Mouse (Mus musculus) lung, embryonic 14.5 days (tissue): ENCODE data around the gene Rnd3. TPM values are rescaled to one million over a fixed set of nuclear protein-coding genes. Genes with fewer than 3 reads are reported as not detected.

Source experiments
- ATAC-seq: fragments of 200-750 bp; cut with Nextera tagmentation; 2 replicates; pipeline ENCODE4 v1.8.0; 2017; ENCODE audit warnings: mild to moderate bottlenecking, moderate TSS enrichment, moderate library complexity; ENCODE audit not compliant: insufficient read depth
- DNase-seq: peaks from one replicate; pipeline ENCODE4 v3.0.0-alpha.2; 2015
- H3K27ac ChIP-seq: fragments of 300-500 bp; sonication (generic); 2 replicates; pipeline ENCODE4 v1.5.1; 2014; ENCODE audit warnings: low read depth, mild to moderate bottlenecking, moderate library complexity
- H3K27me3 ChIP-seq: fragments of 300-500 bp; sonication (generic); 2 replicates; pipeline ENCODE4 v1.6.1; 2014; ENCODE audit warnings: low read length, control low read depth; ENCODE audit not compliant: insufficient read depth
- H3K36me3 ChIP-seq: fragments of 300-500 bp; sonication (generic); 2 replicates; pipeline ENCODE4 v1.6.1; 2014; ENCODE audit warnings: control low read depth; ENCODE audit not compliant: insufficient read depth
- H3K4me1 ChIP-seq: fragments of 300-500 bp; sonication (generic); 2 replicates; pipeline ENCODE4 v1.6.1; 2014; ENCODE audit warnings: antibody characterized with exemption, control low read depth; ENCODE audit not compliant: insufficient read depth
- H3K4me2 ChIP-seq: fragments of 300-500 bp; sonication (generic); 2 replicates; pipeline ENCODE4 v1.6.1; 2014; ENCODE audit warnings: mild to moderate bottlenecking
- H3K4me3 ChIP-seq: fragments of 300-500 bp; sonication (generic); 2 replicates; pipeline ENCODE4 v1.5.1; 2014; ENCODE audit warnings: low read depth, low read length
- H3K9ac ChIP-seq: fragments of 300-500 bp; sonication (generic); 2 replicates; pipeline ENCODE4 v1.6.1; 2014
- H3K9me3 ChIP-seq: fragments of 300-500 bp; sonication (generic); 2 replicates; pipeline ENCODE4 v1.6.1; 2016; ENCODE audit warnings: low read depth, low read length, control low read depth
- CTCF ChIP-seq: IDR thresholded peaks from 2 replicates; pipeline ENCODE4 v1.5.1; 2016; ENCODE audit warnings: antibody characterized with exemption, low read depth
- WGBS: fragments of 180-500 bp; shearing (Covaris S2); extraction: QIAGEN DNeasy Blood & Tissue Kit; methylation state at CpG from one replicate; pipeline ENCODE4 v1.1.7; 2014; 5-methylcytosine and 5-hydroxymethylcytosine counted together
- polyA plus RNA-seq: library from polyadenylated mRNA; unstranded; fragments of >200 nt; fragmentation: Nextera tagmentation; extraction: Ambion mirVana; gene quantifications from 2 replicates; pipeline ENCODE4 v1.2.1, GENCODE M21; 2014

Gene Rnd3
- 69.4 and 69.5 TPM in 2 replicates for polyA plus RNA-seq

DNA sequence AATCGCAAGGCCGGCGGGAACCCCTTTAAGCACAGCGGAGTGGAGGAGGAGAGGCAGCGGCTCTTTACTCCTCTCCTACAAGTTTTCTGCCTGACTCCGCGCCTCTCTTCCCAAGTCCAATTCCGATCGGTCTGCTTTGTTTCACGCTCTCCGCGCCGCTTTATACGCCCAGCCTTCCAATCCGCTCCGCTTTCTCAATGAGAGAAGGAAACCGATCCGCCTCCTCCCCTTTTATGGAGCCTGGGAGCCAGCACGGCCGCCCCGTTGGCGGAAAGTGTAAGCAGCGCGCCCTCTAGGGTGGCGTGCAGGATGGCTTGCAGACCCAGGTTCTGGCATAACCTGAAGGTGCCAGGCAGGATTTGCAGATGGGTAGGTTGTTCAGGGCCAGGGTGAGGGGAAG, at the start of gene Rnd3:
Rnd3 (minus strand) TSS at position 137 of the 400 bp plus-strand sequence.
- peak; percentile 91 for TF ChIP-seq CTCF
- WGBS, result 1% methylated on average over 25 of the region's 25 CpGs

DNA sequence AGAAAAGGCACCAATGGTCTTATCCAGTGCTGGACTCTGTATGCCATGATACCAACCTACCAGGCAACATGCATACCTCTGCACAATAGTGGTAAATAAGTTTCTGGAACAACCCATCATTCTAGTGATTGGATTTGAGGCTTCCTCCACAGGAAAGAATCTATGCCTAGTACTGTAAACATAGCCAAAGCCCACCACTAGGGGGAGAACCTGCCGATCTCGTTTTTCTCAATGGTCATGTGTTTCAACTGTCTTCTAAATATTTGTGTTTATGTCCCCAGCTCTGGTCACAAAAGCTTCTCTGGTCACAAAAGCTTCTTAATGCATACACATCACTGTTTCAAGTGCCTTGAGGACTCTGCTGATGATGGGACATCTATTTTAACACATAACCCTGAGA, 43.4 kb upstream of the Rnd3 start:
- TF ChIP-seq CTCF, result peak; percentile 39
- H3K9ac ChIP-seq, result no peak overlapping the region
- DNase-seq (peak; percentile 39), ATAC-seq (no peak)
- no peak overlapping the region for H3K4me2 ChIP-seq
- H3K27me3 ChIP-seq, result no peaks in the 10 kb centered on the region
- H3K36me3 ChIP-seq, result no peaks in the 10 kb centered on the region
- H3K4me3 ChIP-seq, result no peak overlapping the region
- no peak overlapping the region for H3K27ac ChIP-seq
- 51% methylated on average over 2 of the region's 2 CpGs for WGBS
- H3K4me1 ChIP-seq, result no peaks in the 10 kb centered on the region
- H3K9me3 ChIP-seq, result no peaks in the 10 kb centered on the region

More for the DNA sequence above, at the start of gene Rnd3:
- H3K4me3 ChIP-seq, result peak within 1 kb of the TSS; percentile 87
- peak within 1 kb of the TSS; percentile 75 for H3K9ac ChIP-seq
- ATAC-seq, result peak; percentile 77
- peak within 1 kb of the TSS; percentile 92 for H3K27ac ChIP-seq
- H3K4me2 ChIP-seq, result peak within 1 kb of the TSS; percentile 76
- DNase-seq, result peak; percentile 99
- H3K36me3 ChIP-seq, result no peaks in the 10 kb centered on the region
- no peaks in the 10 kb centered on the region for H3K9me3 ChIP-seq
- peaks cover 11% of the 10 kb centered on the region; the same call in 1 of the 2 replicates for H3K4me1 ChIP-seq
- H3K27me3 ChIP-seq, result no peaks in the 10 kb centered on the region

- no peaks in the 10 kb centered on the region for H3K4me1 ChIP-seq
- H3K4me3 ChIP-seq, result no peak overlapping the region
- H3K27ac ChIP-seq, result no peak overlapping the region
- WGBS, result 86% methylated on average over 2 of the region's 2 CpGs
- ATAC-seq (no peak), DNase-seq (no peak)
- H3K9me3 ChIP-seq, result no peaks in the 10 kb centered on the region
- no peaks in the 10 kb centered on the region for H3K27me3 ChIP-seq
- TF ChIP-seq CTCF, result no peak
- H3K36me3 ChIP-seq, result no peaks in the 10 kb centered on the region
- no peak overlapping the region for H3K9ac ChIP-seq
- H3K4me2 ChIP-seq, result no peak overlapping the region
Observed at GRCm38 (mm10) chr2:51185762-51186161, 36.9 kb upstream of the Rnd3 start.

GRCm38 (mm10) chr2:51182990-51183389, 34.1 kb upstream of the Rnd3 start:
- no peak for ATAC-seq
- Histone ChIP-seq H3K4me2 (no peak overlapping the region), H3K9me3 (no peaks in the 10 kb centered on the region), H3K9ac (no peak overlapping the region), H3K4me1 (no peaks in the 10 kb centered on the region; the same call in 1 of the 2 replicates), H3K27ac (no peak overlapping the region), H3K27me3 (no peaks in the 10 kb centered on the region), H3K4me3 (no peak overlapping the region), H3K36me3 (no peaks in the 10 kb centered on the region)
- DNase-seq, result no peak
- 91% methylated on average over 4 of the region's 4 CpGs for WGBS
- TF ChIP-seq CTCF, result no peak

DNA sequence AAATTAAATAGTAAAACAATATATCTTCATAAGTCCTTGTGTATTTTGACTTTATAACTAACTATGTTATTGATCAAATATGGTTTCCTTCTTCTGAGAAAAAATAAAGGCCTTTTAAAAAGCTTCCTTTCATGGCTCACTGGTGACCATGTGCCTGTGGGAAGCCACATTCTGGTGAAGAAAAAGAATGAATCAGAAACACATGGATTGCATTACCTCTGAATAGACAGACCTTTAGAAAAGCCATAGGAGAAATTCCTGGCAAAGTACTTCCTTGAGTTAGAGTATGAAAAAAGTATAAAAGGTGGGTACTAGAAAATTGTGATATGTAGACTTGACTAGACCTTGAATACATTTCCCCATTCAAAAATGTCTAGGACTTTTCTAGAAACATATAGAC, 32.5 kb upstream of the Rnd3 start:
- no peak overlapping the region for H3K27ac ChIP-seq
- no peak for ATAC-seq
- no peaks in the 10 kb centered on the region for H3K27me3 ChIP-seq
- H3K9me3 ChIP-seq, result no peaks in the 10 kb centered on the region
- no peak overlapping the region for H3K4me3 ChIP-seq
- TF ChIP-seq CTCF, result no peak
- DNase-seq, result no peak
- no peak overlapping the region for H3K4me2 ChIP-seq
- H3K4me1 ChIP-seq, result no peaks in the 10 kb centered on the region; the same call in 1 of the 2 replicates
- no peak overlapping the region for H3K9ac ChIP-seq
- H3K36me3 ChIP-seq, result no peaks in the 10 kb centered on the region

GRCm38 (mm10) chr2:51179096-51179495, 30.2 kb upstream of the Rnd3 start:
- H3K4me2 ChIP-seq, result no peak overlapping the region
- H3K9me3 ChIP-seq, result no peaks in the 10 kb centered on the region
- no peak overlapping the region for H3K4me3 ChIP-seq
- DNase-seq (no peak), ATAC-seq (no peak)
- no peaks in the 10 kb centered on the region for H3K27me3 ChIP-seq
- H3K9ac ChIP-seq, result no peak overlapping the region
- no peaks in the 10 kb centered on the region; the same call in 1 of the 2 replicates for H3K4me1 ChIP-seq
- TF ChIP-seq CTCF, result no peak
- no peaks in the 10 kb centered on the region for H3K36me3 ChIP-seq
- WGBS, result 53% methylated on average over 3 of the region's 3 CpGs
- H3K27ac ChIP-seq, result no peak overlapping the region

GRCm38 (mm10) chr2:51177615-51178014, 28.7 kb upstream of the Rnd3 start:
- TF ChIP-seq CTCF, result no peak
- H3K4me3 ChIP-seq, result no peak overlapping the region
- H3K4me2 ChIP-seq, result no peak overlapping the region
- no peaks in the 10 kb centered on the region for H3K9me3 ChIP-seq
- ATAC-seq, result no peak
- 54% methylated on average over 3 of the region's 3 CpGs for WGBS
- H3K4me1 ChIP-seq, result no peaks in the 10 kb centered on the region; the same call in 1 of the 2 replicates
- H3K36me3 ChIP-seq, result no peaks in the 10 kb centered on the region
- H3K27ac ChIP-seq, result no peak overlapping the region
- H3K9ac ChIP-seq, result no peak overlapping the region
- DNase-seq, result peak; percentile 56
- H3K27me3 ChIP-seq, result no peaks in the 10 kb centered on the region

GRCm38 (mm10) chr2:51175276-51175675, 26.4 kb upstream of the Rnd3 start:
- H3K4me1 ChIP-seq, result no peaks in the 10 kb centered on the region; the same call in 1 of the 2 replicates
- no peak overlapping the region for H3K27ac ChIP-seq
- no peak overlapping the region for H3K4me3 ChIP-seq
- no peak overlapping the region for H3K9ac ChIP-seq
- peak; percentile 26 for DNase-seq
- no peaks in the 10 kb centered on the region for H3K27me3 ChIP-seq
- ATAC-seq, result no peak
- TF ChIP-seq CTCF, result no peak
- 90% methylated on average over 5 of the region's 5 CpGs for WGBS
- H3K36me3 ChIP-seq, result no peaks in the 10 kb centered on the region
- no peaks in the 10 kb centered on the region for H3K9me3 ChIP-seq
- H3K4me2 ChIP-seq, result no peak overlapping the region
